In the genomic region with DNA sequence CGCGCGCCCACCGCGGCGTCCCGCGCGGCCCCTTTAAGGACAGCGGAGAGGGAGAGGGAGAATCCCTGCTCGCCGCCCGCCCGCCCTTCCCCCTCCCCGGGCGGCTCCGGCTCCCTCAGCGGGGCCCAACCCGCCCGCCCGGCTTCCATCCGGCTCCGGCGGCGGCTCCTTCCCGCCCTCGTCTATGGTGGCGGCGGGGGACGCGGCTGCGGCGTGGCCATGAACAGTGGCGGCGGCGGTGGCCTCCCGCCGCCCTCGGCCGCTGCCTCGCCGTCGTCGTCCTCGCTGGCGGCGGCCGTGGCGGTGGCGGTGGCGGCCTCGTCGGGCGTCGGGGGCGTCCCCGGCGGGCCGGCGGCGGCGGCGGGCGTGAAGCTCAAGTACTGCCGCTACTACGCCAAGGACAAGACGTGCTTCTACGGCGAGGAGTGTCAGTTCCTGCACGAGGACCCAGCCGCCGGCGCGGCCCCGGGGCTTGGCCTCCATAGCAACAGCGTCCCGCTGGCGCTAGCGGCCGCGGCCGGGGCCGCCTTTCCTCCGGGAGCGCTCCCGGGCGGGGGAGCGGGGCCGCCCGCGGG, we compare ENCODE assay signal across 8 mouse cellular contexts. TPM values are rescaled to one million over a fixed set of nuclear protein-coding genes. Genes with fewer than 3 reads are reported as not detected.
DNase-seq lines count a peak whose midpoint lies in the region; ATAC-seq and TF ChIP-seq lines count a peak whose summit lies in the region.

No protein-coding gene starts in this region.

- H3K4me1 ChIP-seq in bone marrow macrophage, adult 2 months (ENCODE audit: control insufficient read depth, insufficient read depth, low read length), result peaks cover 35% of the 10 kb centered on the region
- H3K4me1 ChIP-seq in forebrain, embryonic 14.5 days (ENCODE audit: control insufficient read depth, insufficient read depth, low read length), result peaks cover 18% of the 10 kb centered on the region
- H3K4me1 ChIP-seq in hindbrain, postnatal 0 days (ENCODE audit: insufficient read depth, low read length), result peaks cover 17% of the 10 kb centered on the region
- H3K4me1 ChIP-seq in limb, embryonic 14.5 days (ENCODE audit: control insufficient read depth, insufficient read depth, low read length), result peaks cover 22% of the 10 kb centered on the region
- H3K4me1 ChIP-seq in midbrain, embryonic 15.5 days, result peaks cover 37% of the 10 kb centered on the region
- peaks cover 21% of the 10 kb centered on the region for H3K4me1 ChIP-seq in stomach, embryonic 14.5 days (ENCODE audit: control insufficient read depth, insufficient read depth, low read length)

- peak overlapping the region; percentile 94 for H3K4me3 ChIP-seq in bone marrow macrophage, adult 2 months (ENCODE audit: insufficient read depth, low read length)
- H3K4me3 ChIP-seq in forebrain, embryonic 14.5 days (ENCODE audit: low read depth, low read length), result peak overlapping the region; percentile 98
- peak overlapping the region; percentile 95 for H3K4me3 ChIP-seq in hindbrain, postnatal 0 days (ENCODE audit: low read length)
- H3K4me3 ChIP-seq in limb, embryonic 14.5 days (replicated peaks; ENCODE audit: low read length), result peak overlapping the region; percentile 99
- peak overlapping the region; percentile 90 for H3K4me3 ChIP-seq in midbrain, embryonic 15.5 days
- H3K4me3 ChIP-seq in stomach, embryonic 14.5 days (ENCODE audit: low read depth, low read length), result peak overlapping the region; percentile 77

- no peaks in the 10 kb centered on the region for H3K9me3 ChIP-seq in forebrain, embryonic 14.5 days (replicated peaks; ENCODE audit: control insufficient read depth, low read length)
- H3K9me3 ChIP-seq in hindbrain, postnatal 0 days (ENCODE audit: low read length), result no peaks in the 10 kb centered on the region
- no peaks in the 10 kb centered on the region for H3K9me3 ChIP-seq in limb, embryonic 14.5 days (ENCODE audit: control insufficient read depth, low read length)
- H3K9me3 ChIP-seq in midbrain, embryonic 15.5 days, result no peaks in the 10 kb centered on the region
- H3K9me3 ChIP-seq in stomach, embryonic 14.5 days (ENCODE audit: control insufficient read depth, low read depth, low read length), result no peaks in the 10 kb centered on the region

- H3K9ac ChIP-seq in forebrain, embryonic 14.5 days (ENCODE audit: low read length), result peak overlapping the region; percentile 83
- H3K9ac ChIP-seq in hindbrain, postnatal 0 days (replicated peaks; ENCODE audit: low read length), result peak overlapping the region; percentile 94
- H3K9ac ChIP-seq in limb, embryonic 14.5 days (ENCODE audit: low read depth, low read length, severe bottlenecking), result peak overlapping the region; percentile 97
- peak overlapping the region; percentile 95 for H3K9ac ChIP-seq in midbrain, embryonic 15.5 days
- H3K9ac ChIP-seq in stomach, embryonic 14.5 days (replicated peaks; ENCODE audit: low read depth, low read length), result peak overlapping the region; percentile 97

- DNase-seq in frontal cortex, adult 2 months (ENCODE audit: extremely low spot score in 1 of 2, low spot score in 1 of 2), result no peak
- peak; percentile 46 for DNase-seq in forebrain, embryonic 14.5 days (ENCODE audit: low spot score)
- peak; percentile 61 for DNase-seq in hindbrain, postnatal 0 days (ENCODE audit: low spot score)
- no peak for DNase-seq in limb, embryonic 14.5 days (ENCODE audit: low spot score)

- 0% methylated on average over 32 of the region's 91 CpGs for WGBS in forebrain, embryonic 14.5 days
- 1% methylated on average over 40 of the region's 91 CpGs for WGBS in hindbrain, postnatal 0 days
- WGBS in limb, embryonic 14.5 days, result under 1% methylated on average over 18 of the region's 91 CpGs
- 1% methylated on average over 53 of the region's 91 CpGs for WGBS in midbrain, embryonic 15.5 days
- under 1% methylated on average over 56 of the region's 91 CpGs for WGBS in stomach, embryonic 14.5 days

- peak; percentile 80 for ATAC-seq in frontal cortex, adult (ENCODE audit: low TSS enrichment)
- ATAC-seq in forebrain, embryonic 14.5 days, result peak; percentile 89
- peak; percentile 86 for ATAC-seq in hindbrain, postnatal 0 days
- peak; percentile 81 for ATAC-seq in limb, embryonic 14.5 days (ENCODE audit: low FRiP score, low read depth)
- ATAC-seq in midbrain, embryonic 15.5 days (replicated peaks), result peak; percentile 88
- peak; percentile 83 for ATAC-seq in stomach, embryonic 14.5 days (ENCODE audit: insufficient number of reproducible peaks, insufficient read depth, low FRiP score, low read depth)

- H3K27me3 ChIP-seq in forebrain, embryonic 14.5 days (replicated peaks; ENCODE audit: control insufficient read depth, insufficient read depth, low read length), result no peaks in the 10 kb centered on the region
- H3K27me3 ChIP-seq in hindbrain, postnatal 0 days (ENCODE audit: insufficient read depth, low read length), result no peaks in the 10 kb centered on the region
- H3K27me3 ChIP-seq in limb, embryonic 14.5 days (ENCODE audit: control insufficient read depth, insufficient read depth, low read length), result no peaks in the 10 kb centered on the region
- no peaks in the 10 kb centered on the region for H3K27me3 ChIP-seq in midbrain, embryonic 15.5 days (replicated peaks)
- H3K27me3 ChIP-seq in stomach, embryonic 14.5 days (ENCODE audit: control insufficient read depth, insufficient read depth, low read length), result no peaks in the 10 kb centered on the region

- H3K27ac ChIP-seq in bone marrow macrophage, adult 2 months (ENCODE audit: insufficient read depth, low read depth, low read length), result peak overlapping the region; percentile 85
- H3K27ac ChIP-seq in forebrain, embryonic 14.5 days (ENCODE audit: low read depth, low read length), result peak overlapping the region; percentile 96
- H3K27ac ChIP-seq in hindbrain, postnatal 0 days, result peak overlapping the region; percentile 95
- H3K27ac ChIP-seq in limb, embryonic 14.5 days (replicated peaks; ENCODE audit: low read depth, low read length), result peak overlapping the region; percentile 97
- H3K27ac ChIP-seq in midbrain, embryonic 15.5 days, result peak overlapping the region; percentile 95
- peak overlapping the region; percentile 98 for H3K27ac ChIP-seq in stomach, embryonic 14.5 days (ENCODE audit: low read length)

- TF ChIP-seq POLR2A in bone marrow macrophage, adult 2 months (IDR thresholded peaks at IDR 0.05; ENCODE audit: borderline replicate concordance, low read depth, low read length), result no peak
- no peak for TF ChIP-seq POLR2A in limb, embryonic 14.5 days (IDR thresholded peaks at IDR 0.05; ENCODE audit: borderline replicate concordance, extremely low read depth, insufficient read depth, insufficient read length)

- TF ChIP-seq CTCF in bone marrow macrophage, adult 2 months (IDR thresholded peaks at IDR 0.05; ENCODE audit: low read depth, low read length), result no peak
- no peak for TF ChIP-seq CTCF in hindbrain, postnatal 0 days (IDR thresholded peaks at IDR 0.05; ENCODE audit: low read depth)

- peak overlapping the region; percentile 79 for H3K4me2 ChIP-seq in forebrain, embryonic 14.5 days (ENCODE audit: low read length)
- peak overlapping the region; percentile 89 for H3K4me2 ChIP-seq in hindbrain, postnatal 0 days (ENCODE audit: low read depth, low read length)
- peak overlapping the region; percentile 75 for H3K4me2 ChIP-seq in limb, embryonic 14.5 days (replicated peaks; ENCODE audit: low read depth, low read length, severe bottlenecking)
- H3K4me2 ChIP-seq in midbrain, embryonic 15.5 days, result peak overlapping the region; percentile 77
- peak overlapping the region; percentile 20; the same call in 1 of the 2 replicates for H3K4me2 ChIP-seq in stomach, embryonic 14.5 days (replicated peaks; ENCODE audit: low read depth, low read length)

- no peaks in the 10 kb centered on the region for H3K36me3 ChIP-seq in forebrain, embryonic 14.5 days (ENCODE audit: control insufficient read depth, insufficient read depth, low read length)
- no peaks in the 10 kb centered on the region for H3K36me3 ChIP-seq in hindbrain, postnatal 0 days (ENCODE audit: insufficient read depth, low read length)
- H3K36me3 ChIP-seq in limb, embryonic 14.5 days (ENCODE audit: control insufficient read depth, insufficient read depth, low read length), result no peaks in the 10 kb centered on the region
- no peaks in the 10 kb centered on the region for H3K36me3 ChIP-seq in midbrain, embryonic 15.5 days (replicated peaks)
- H3K36me3 ChIP-seq in stomach, embryonic 14.5 days (ENCODE audit: control insufficient read depth, insufficient read depth, low read length), result no peaks in the 10 kb centered on the region

RNA-seq across cellular contexts. Expression of a gene that starts 0.5 kb away (rescaled TPM):
- polyA plus RNA-seq in frontal cortex, adult 2 months (2012; rRNA removed), result 48.7 and 55.7 TPM in 2 replicates
- 150 TPM in 2 replicates for polyA plus RNA-seq in bone marrow macrophage, adult 2 months (2012; ENCODE audit: insufficient read depth, insufficient read length, missing spikeins)
- 39.7 and 52.6 TPM in 2 replicates for polyA plus RNA-seq in forebrain, embryonic 14.5 days (2014; fragmentation: Nextera tagmentation; extraction: Ambion mirVana)
- total RNA-seq in hindbrain, postnatal 0 days (2014; rRNA removed), result 58.8 and 80.5 TPM in 2 replicates
- 53.9 and 58.8 TPM in 2 replicates for polyA plus RNA-seq in hindbrain, postnatal 0 days (2015; fragmentation: Nextera tagmentation; extraction: Ambion mirVana)
- 46.7 and 48.0 TPM in 2 replicates for polyA plus RNA-seq in limb, embryonic 14.5 days (2012; rRNA removed)
- polyA plus RNA-seq in limb, embryonic 14.5 days (2014; fragmentation: Nextera tagmentation; extraction: Ambion mirVana), result 60.7 and 74.5 TPM in 2 replicates
- polyA plus RNA-seq in midbrain, embryonic 15.5 days (2015; fragmentation: Nextera tagmentation; extraction: Ambion mirVana), result 59.6 and 66.0 TPM in 2 replicates
- polyA plus RNA-seq in stomach, embryonic 14.5 days (2014; fragmentation: Nextera tagmentation; extraction: Ambion mirVana), result 94.8 and 98.3 TPM in 2 replicates

RNA-seq across cellular contexts. Expression of a gene that starts 30.2 kb away (rescaled TPM):
- polyA plus RNA-seq in frontal cortex, adult 2 months (2012; rRNA removed), result 5.6 and 5.9 TPM in 2 replicates
- not detected in 2 replicates for polyA plus RNA-seq in bone marrow macrophage, adult 2 months (2012; ENCODE audit: insufficient read depth, insufficient read length, missing spikeins)
- polyA plus RNA-seq in forebrain, embryonic 14.5 days (2014; fragmentation: Nextera tagmentation; extraction: Ambion mirVana), result 0.04 and 0.25 TPM in 2 replicates
- 2.4 and 2.5 TPM in 2 replicates for total RNA-seq in hindbrain, postnatal 0 days (2014; rRNA removed)
- polyA plus RNA-seq in hindbrain, postnatal 0 days (2015; fragmentation: Nextera tagmentation; extraction: Ambion mirVana), result 2.5 and 2.8 TPM in 2 replicates
- polyA plus RNA-seq in limb, embryonic 14.5 days (2012; rRNA removed), result 0.10 and 0.21 TPM in 2 replicates
- 0.17 and 0.28 TPM in 2 replicates for polyA plus RNA-seq in limb, embryonic 14.5 days (2014; fragmentation: Nextera tagmentation; extraction: Ambion mirVana)
- polyA plus RNA-seq in midbrain, embryonic 15.5 days (2015; fragmentation: Nextera tagmentation; extraction: Ambion mirVana), result 0.54 and 0.77 TPM in 2 replicates
- 0.06 and 0.24 TPM in 2 replicates for polyA plus RNA-seq in stomach, embryonic 14.5 days (2014; fragmentation: Nextera tagmentation; extraction: Ambion mirVana)

Comparison
In these comparisons a context has a peak if more than half of its experiments do, and no peak if none do; other contexts are left out.
1. DNase-seq: peak in forebrain, embryonic 14.5 days (single experiment) and hindbrain, postnatal 0 days (single experiment); none in frontal cortex, adult 2 months (0 of 2) and limb, embryonic 14.5 days (single experiment).
2. H3K4me2 ChIP-seq: peak in every context shown above with its lines; median percentile 89 in hindbrain, postnatal 0 days; 79 in forebrain, embryonic 14.5 days; 77 in midbrain, embryonic 15.5 days; 75 in limb, embryonic 14.5 days; 20 in stomach, embryonic 14.5 days.
3. Peak in every context shown above with its lines, with median percentiles within 50 percentile points of each other: ATAC-seq, H3K27ac ChIP-seq, H3K4me3 ChIP-seq and H3K9ac ChIP-seq.